Mouse (Mus musculus): Measurements from ENCODE around the gene Slc43a2. TPM values are rescaled to one million over a fixed set of nuclear protein-coding genes. Genes with fewer than 3 reads are reported as not detected.
"Not testable (repeated sequence)": the region's sequence is repeated elsewhere in the genome, so short reads cannot be mapped to it uniquely, and the experiment has no call there.

Slc43a2 gene
- polyA plus RNA-seq, 1 experiment from 2014 or later = 2.7 TPM

- H3K27me3 ChIP-seq (ENCODE audit: control insufficient read depth, insufficient read depth, low read length) = no peaks in the 10 kb centered on the region
- H3K27ac ChIP-seq (ENCODE audit: low read depth, low read length) = peak overlapping the region; percentile 18; the same call in 1 of the 2 replicates
- H3K36me3 ChIP-seq (ENCODE audit: control insufficient read depth, insufficient read depth, low read length) = 0 out of 2 replicates have a peak, but pooled peaks cover under 1% of the 10 kb centered on the region
- 43% methylated on average over 7 of the region's 7 CpGs for WGBS (ENCODE audit: insufficient replicate concordance)
- H3K9me3 ChIP-seq (replicated peaks; ENCODE audit: control insufficient read depth, low read length) = no peaks in the 10 kb centered on the region
- H3K9ac ChIP-seq (ENCODE audit: low read depth, low read length) = no peak overlapping the region; the same call in 1 of the 2 replicates
- ATAC-seq (replicated peaks; ENCODE audit: insufficient number of reproducible peaks, low FRiP score, low TSS enrichment) = no peak
- H3K4me1 ChIP-seq (ENCODE audit: control insufficient read depth, insufficient read depth, low read length) = peaks cover 23% of the 10 kb centered on the region
- no peak overlapping the region for H3K4me3 ChIP-seq (ENCODE audit: low read depth, low read length)
- no peak overlapping the region for H3K4me2 ChIP-seq
Observed at GRCm38 (mm10) chr11:75552906-75553482, 21.5 kb downstream of the Slc43a2 start.

GRCm38 (mm10) chr11:75556006-75556405 lies 24.5 kb downstream of the Slc43a2 start:
- not testable (repeated sequence) for H3K27ac ChIP-seq (ENCODE audit: low read depth, low read length); ATAC-seq (replicated peaks; ENCODE audit: insufficient number of reproducible peaks, low FRiP score, low TSS enrichment); H3K4me2 ChIP-seq; H3K36me3 ChIP-seq (ENCODE audit: control insufficient read depth, insufficient read depth, low read length); H3K4me3 ChIP-seq (ENCODE audit: low read depth, low read length); H3K9me3 ChIP-seq (replicated peaks; ENCODE audit: control insufficient read depth, low read length); H3K27me3 ChIP-seq (ENCODE audit: control insufficient read depth, insufficient read depth, low read length); H3K9ac ChIP-seq (ENCODE audit: low read depth, low read length); H3K4me1 ChIP-seq (ENCODE audit: control insufficient read depth, insufficient read depth, low read length)
- whole genome bisulfite sequencing (ENCODE audit: insufficient replicate concordance) = 90% methylated on average over 6 of the region's 6 CpGs

- H3K9ac ChIP-seq (ENCODE audit: low read depth, low read length) = no peak overlapping the region
- peaks cover 1% of the 10 kb centered on the region for H3K4me1 ChIP-seq (ENCODE audit: control insufficient read depth, insufficient read depth, low read length)
- no peak for ATAC-seq (replicated peaks; ENCODE audit: insufficient number of reproducible peaks, low FRiP score, low TSS enrichment)
- WGBS (ENCODE audit: insufficient replicate concordance) = 74% methylated on average over 6 of the region's 6 CpGs
- H3K4me3 ChIP-seq (ENCODE audit: low read depth, low read length) = no peak overlapping the region
- no peaks in the 10 kb centered on the region for H3K9me3 ChIP-seq (replicated peaks; ENCODE audit: control insufficient read depth, low read length)
- peaks cover 2% of the 10 kb centered on the region; the same call in 1 of the 2 replicates for H3K36me3 ChIP-seq (ENCODE audit: control insufficient read depth, insufficient read depth, low read length)
- no peaks in the 10 kb centered on the region for H3K27me3 ChIP-seq (ENCODE audit: control insufficient read depth, insufficient read depth, low read length)
- H3K27ac ChIP-seq (ENCODE audit: low read depth, low read length) = no peak overlapping the region
- H3K4me2 ChIP-seq = no peak overlapping the region
Observed at GRCm38 (mm10) chr11:75557142-75557541, 25.6 kb downstream of the Slc43a2 start.

- no peaks in the 10 kb centered on the region for H3K4me1 ChIP-seq (ENCODE audit: control insufficient read depth, insufficient read depth, low read length)
- no peak overlapping the region for H3K9ac ChIP-seq (ENCODE audit: low read depth, low read length)
- no peak overlapping the region for H3K4me2 ChIP-seq
- H3K27me3 ChIP-seq (ENCODE audit: control insufficient read depth, insufficient read depth, low read length) = no peaks in the 10 kb centered on the region
- peaks cover 2% of the 10 kb centered on the region; the same call in 1 of the 2 replicates for H3K36me3 ChIP-seq (ENCODE audit: control insufficient read depth, insufficient read depth, low read length)
- ATAC-seq (replicated peaks; ENCODE audit: insufficient number of reproducible peaks, low FRiP score, low TSS enrichment) = no peak
- 93% methylated on average over 1 of the region's 1 CpGs for WGBS (ENCODE audit: insufficient replicate concordance)
- H3K4me3 ChIP-seq (ENCODE audit: low read depth, low read length) = no peak overlapping the region
- no peak overlapping the region for H3K27ac ChIP-seq (ENCODE audit: low read depth, low read length)
- H3K9me3 ChIP-seq (replicated peaks; ENCODE audit: control insufficient read depth, low read length) = no peaks in the 10 kb centered on the region
Observed at GRCm38 (mm10) chr11:75558101-75558500, 26.6 kb downstream of the Slc43a2 start.

GRCm38 (mm10) chr11:75559870-75560504 lies 28.5 kb downstream of the Slc43a2 start:
- H3K4me3 ChIP-seq (ENCODE audit: low read depth, low read length) = no peak overlapping the region
- WGBS (ENCODE audit: insufficient replicate concordance) = 85% methylated on average over 8 of the region's 8 CpGs
- no peaks in the 10 kb centered on the region for H3K27me3 ChIP-seq (ENCODE audit: control insufficient read depth, insufficient read depth, low read length)
- no peak overlapping the region for H3K9ac ChIP-seq (ENCODE audit: low read depth, low read length)
- H3K4me2 ChIP-seq = no peak overlapping the region
- peaks cover 13% of the 10 kb centered on the region for H3K4me1 ChIP-seq (ENCODE audit: control insufficient read depth, insufficient read depth, low read length)
- H3K27ac ChIP-seq (ENCODE audit: low read depth, low read length) = no peak overlapping the region
- no peaks in the 10 kb centered on the region for H3K9me3 ChIP-seq (replicated peaks; ENCODE audit: control insufficient read depth, low read length)
- ATAC-seq (replicated peaks; ENCODE audit: insufficient number of reproducible peaks, low FRiP score, low TSS enrichment) = no peak
- H3K36me3 ChIP-seq (ENCODE audit: control insufficient read depth, insufficient read depth, low read length) = peaks cover 2% of the 10 kb centered on the region; the same call in 1 of the 2 replicates

- no peaks in the 10 kb centered on the region for H3K9me3 ChIP-seq (replicated peaks; ENCODE audit: control insufficient read depth, low read length)
- no peak overlapping the region for H3K27ac ChIP-seq (ENCODE audit: low read depth, low read length)
- H3K4me1 ChIP-seq (ENCODE audit: control insufficient read depth, insufficient read depth, low read length) = peaks cover 20% of the 10 kb centered on the region
- H3K9ac ChIP-seq (ENCODE audit: low read depth, low read length) = no peak overlapping the region
- H3K4me3 ChIP-seq (ENCODE audit: low read depth, low read length) = no peak overlapping the region
- no peak for ATAC-seq (replicated peaks; ENCODE audit: insufficient number of reproducible peaks, low FRiP score, low TSS enrichment)
- 77% methylated on average over 14 of the region's 14 CpGs for WGBS (ENCODE audit: insufficient replicate concordance)
- H3K4me2 ChIP-seq = no peak overlapping the region
- H3K36me3 ChIP-seq (ENCODE audit: control insufficient read depth, insufficient read depth, low read length) = peaks cover 2% of the 10 kb centered on the region; the same call in 1 of the 2 replicates
- no peaks in the 10 kb centered on the region for H3K27me3 ChIP-seq (ENCODE audit: control insufficient read depth, insufficient read depth, low read length)
Observed at GRCm38 (mm10) chr11:75560530-75561409, 29.3 kb downstream of the Slc43a2 start.

GRCm38 (mm10) chr11:75561410-75561791 lies 29.9 kb downstream of the Slc43a2 start:
- ATAC-seq (replicated peaks; ENCODE audit: insufficient number of reproducible peaks, low FRiP score, low TSS enrichment) = no peak
- H3K4me1 ChIP-seq (ENCODE audit: control insufficient read depth, insufficient read depth, low read length) = peaks cover 26% of the 10 kb centered on the region
- peaks cover 2% of the 10 kb centered on the region; the same call in 1 of the 2 replicates for H3K36me3 ChIP-seq (ENCODE audit: control insufficient read depth, insufficient read depth, low read length)
- no peak overlapping the region for H3K4me3 ChIP-seq (ENCODE audit: low read depth, low read length)
- H3K9me3 ChIP-seq (replicated peaks; ENCODE audit: control insufficient read depth, low read length) = no peaks in the 10 kb centered on the region
- H3K27ac ChIP-seq (ENCODE audit: low read depth, low read length) = no peak overlapping the region
- WGBS (ENCODE audit: insufficient replicate concordance) = 80% methylated on average over 5 of the region's 5 CpGs
- no peaks in the 10 kb centered on the region for H3K27me3 ChIP-seq (ENCODE audit: control insufficient read depth, insufficient read depth, low read length)
- no peak overlapping the region for H3K9ac ChIP-seq (ENCODE audit: low read depth, low read length)
- no peak overlapping the region for H3K4me2 ChIP-seq

GRCm38 (mm10) chr11:75562840-75563239 lies 31.3 kb downstream of the Slc43a2 start:
- no peak overlapping the region for H3K4me2 ChIP-seq
- H3K9ac ChIP-seq (ENCODE audit: low read depth, low read length) = no peak overlapping the region
- no peaks in the 10 kb centered on the region for H3K27me3 ChIP-seq (ENCODE audit: control insufficient read depth, insufficient read depth, low read length)
- WGBS (ENCODE audit: insufficient replicate concordance) = 76% methylated on average over 8 of the region's 8 CpGs
- H3K36me3 ChIP-seq (ENCODE audit: control insufficient read depth, insufficient read depth, low read length) = peaks cover 2% of the 10 kb centered on the region; the same call in 1 of the 2 replicates
- peaks cover 37% of the 10 kb centered on the region for H3K4me1 ChIP-seq (ENCODE audit: control insufficient read depth, insufficient read depth, low read length)
- H3K27ac ChIP-seq (ENCODE audit: low read depth, low read length) = peak overlapping the region; percentile 79; the same call in 1 of the 2 replicates
- H3K4me3 ChIP-seq (ENCODE audit: low read depth, low read length) = no peak overlapping the region
- ATAC-seq (replicated peaks; ENCODE audit: insufficient number of reproducible peaks, low FRiP score, low TSS enrichment) = no peak
- H3K9me3 ChIP-seq (replicated peaks; ENCODE audit: control insufficient read depth, low read length) = no peaks in the 10 kb centered on the region

Data from heart, embryonic 11.5 days (tissue).